Mouse (Mus musculus) forebrain, embryonic 16.5 days (tissue): ENCODE measurements around the gene Prox1. TPM values are rescaled to one million over a fixed set of nuclear protein-coding genes. Genes with fewer than 3 reads are reported as not detected.

Source experiments
- ATAC-seq: fragments of 200-750 bp; cut with Nextera tagmentation; 2 replicates; pipeline ENCODE4 v1.8.0; 2017; ENCODE audit warnings: mild to moderate bottlenecking, moderate library complexity
- H3K27ac ChIP-seq: fragments of 300-500 bp; sonication (generic); 2 replicates; pipeline ENCODE4 v1.5.1; 2014; ENCODE audit warnings: low read length, control low read depth
- H3K27me3 ChIP-seq: fragments of 300-500 bp; sonication (generic); replicated peaks from 2 replicates; pipeline ENCODE4 v1.6.1; 2014; ENCODE audit warnings: low read length; ENCODE audit not compliant: control insufficient read depth, insufficient read depth
- H3K36me3 ChIP-seq: fragments of 300-500 bp; sonication (generic); 2 replicates; pipeline ENCODE4 v1.6.1; 2014; ENCODE audit not compliant: control insufficient read depth, insufficient read depth
- H3K4me1 ChIP-seq: fragments of 300-500 bp; sonication (generic); replicated peaks from 2 replicates; pipeline ENCODE4 v1.6.1; 2014; ENCODE audit warnings: low read length; ENCODE audit not compliant: control insufficient read depth, insufficient read depth
- H3K4me2 ChIP-seq: fragments of 300-500 bp; sonication (generic); 2 replicates; pipeline ENCODE4 v1.6.1; 2014; ENCODE audit warnings: mild to moderate bottlenecking, low read length, control low read depth
- H3K4me3 ChIP-seq: fragments of 300-500 bp; sonication (generic); replicated peaks from 2 replicates; pipeline ENCODE4 v1.5.1; 2014; ENCODE audit warnings: mild to moderate bottlenecking, low read length, control low read depth
- H3K9ac ChIP-seq: fragments of 300-500 bp; sonication (generic); replicated peaks from 2 replicates; pipeline ENCODE4 v1.6.1; 2014; ENCODE audit warnings: low read depth, low read length, control low read depth
- H3K9me3 ChIP-seq: fragments of 300-500 bp; sonication (generic); 2 replicates; pipeline ENCODE4 v1.6.1; 2016; ENCODE audit warnings: low read length; ENCODE audit not compliant: control insufficient read depth
- WGBS: fragments of 180-500 bp; shearing (Covaris S2); extraction: QIAGEN DNeasy Blood & Tissue Kit; methylation state at CpG from one replicate; pipeline ENCODE4 v1.1.7; 2014; 5-methylcytosine and 5-hydroxymethylcytosine counted together
- polyA plus RNA-seq: library from polyadenylated mRNA; unstranded; fragments of >200 nt; fragmentation: Nextera tagmentation; extraction: Ambion mirVana; gene quantifications from 2 replicates; pipeline ENCODE4 v1.2.1, GENCODE M21; 2015

Prox1 gene
- polyA plus RNA-seq, 1 experiment from 2014 or later, result 9.4 TPM

DNA sequence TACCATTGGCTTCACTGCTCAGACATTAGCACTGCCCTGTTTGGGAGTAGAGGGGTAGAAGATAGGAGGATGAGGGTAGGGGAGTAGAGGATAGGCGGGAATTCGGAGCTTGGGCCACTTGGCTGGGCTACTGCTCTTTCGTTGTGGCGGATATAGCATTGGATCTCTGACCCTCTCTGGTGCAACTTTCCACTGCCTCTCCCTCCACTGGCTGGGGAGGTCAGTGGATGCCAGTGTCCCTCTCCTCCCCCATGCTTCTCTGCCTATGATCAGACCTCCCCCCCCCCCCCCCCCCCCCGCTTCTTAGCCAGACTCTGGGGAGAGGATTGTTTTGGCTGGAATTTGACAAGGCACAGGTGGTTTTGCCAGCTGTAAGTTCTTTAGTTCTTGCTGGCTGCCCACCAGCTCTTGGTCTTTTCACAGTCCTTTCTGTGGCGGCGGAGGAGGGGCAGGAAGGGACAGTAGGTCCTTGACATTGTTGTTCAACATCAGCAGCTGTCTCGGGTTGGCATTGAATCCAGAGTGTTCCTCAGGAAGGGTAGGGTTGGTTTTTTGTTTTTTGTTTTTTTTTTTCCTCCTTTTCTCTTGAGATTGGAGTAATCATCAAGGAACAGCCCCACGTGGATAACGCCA is 90.8 kb downstream of the Prox1 start:
- Histone ChIP-seq H3K36me3 (no peaks in the 10 kb centered on the region), H3K9ac (no peak overlapping the region), H3K4me1 (no peaks in the 10 kb centered on the region), H3K4me3 (no peak overlapping the region), H3K27me3 (no peaks in the 10 kb centered on the region), H3K4me2 (no peak overlapping the region), H3K27ac (no peak overlapping the region), H3K9me3 (no peaks in the 10 kb centered on the region)
- no peak for ATAC-seq
- WGBS, result 70% methylated on average over 9 of the region's 10 CpGs

- Histone ChIP-seq H3K27me3 (no peaks in the 10 kb centered on the region), H3K4me2 (no peak overlapping the region), H3K9ac (no peak overlapping the region), H3K4me1 (no peaks in the 10 kb centered on the region), H3K36me3 (no peaks in the 10 kb centered on the region), H3K9me3 (no peaks in the 10 kb centered on the region), H3K4me3 (no peak overlapping the region), H3K27ac (no peak overlapping the region)
- WGBS, result 64% methylated on average over 11 of the region's 11 CpGs
- no peak for ATAC-seq
These were observed 93.9 kb downstream of the Prox1 start for GRCm38 (mm10) chr1:190076601-190077000.

Other genes with a start within 250 kb of the Prox1 start
- 76.8 and 80.7 TPM in 2 replicates for gene Smyd2, start 248.4 kb downstream of the Prox1 start, polyA plus RNA-seq